Mouse (Mus musculus): ENCODE measurements around the gene Sept3. TPM values are rescaled to one million over a fixed set of nuclear protein-coding genes. Genes with fewer than 3 reads are reported as not detected.

The Sept3 gene
- 0.31 TPM for polyA plus RNA-seq (2017; shearing (Covaris generic))

GRCm38 (mm10) chr15:82274593-82274926, at the start of gene Sept3:
Sept3 (plus strand) TSS chr15:82274893.

GRCm38 (mm10) chr15:82244115-82244804, 30.4 kb upstream of the Sept3 start, which contains the start of gene Cenpm:
Cenpm (minus strand) TSS chr15:82244748.

GRCm38 (mm10) chr15:82252097-82252496, 22.6 kb upstream of the Sept3 start, which contains the start of gene 1500009C09Rik:
1500009C09Rik (plus strand) TSS chr15:82252397.

GRCm38 (mm10) chr15:82298764-82299561, 24.3 kb downstream of the Sept3 start, which contains the start of gene Wbp2nl:
Wbp2nl (plus strand) TSS chr15:82298954.

GRCm38 (mm10) chr15:82338593-82339112, 64.0 kb downstream of the Sept3 start, which contains the start of the genes Naga, Pheta2 and Smdt1:
Naga (minus strand) TSS chr15:82338925.
Pheta2 (plus strand) TSS chr15:82338942.
Smdt1 (plus strand) TSS chr15:82338959.

Other genes with a start within 250 kb of the Sept3 start
- 33.7 TPM for gene Desi1, start 241.0 kb upstream of the Sept3 start, polyA plus RNA-seq (2017; shearing (Covaris generic))
- gene Snu13, start 227.3 kb upstream of the Sept3 start, polyA plus RNA-seq (2017; shearing (Covaris generic)), result 164 TPM
- gene 4930407I10Rik, start 215.7 kb upstream of the Sept3 start, polyA plus RNA-seq (2017; shearing (Covaris generic)), result not detected
- gene Mei1, start 204.9 kb upstream of the Sept3 start, polyA plus RNA-seq (2017; shearing (Covaris generic)), result 0.04 TPM
- gene Ccdc134, start 147.0 kb upstream of the Sept3 start, polyA plus RNA-seq (2017; shearing (Covaris generic)), result 27.4 TPM
- gene Srebf2, start 127.7 kb upstream of the Sept3 start, polyA plus RNA-seq (2017; shearing (Covaris generic)), result 142 TPM
- gene Shisa8, start 62.1 kb upstream of the Sept3 start, polyA plus RNA-seq (2017; shearing (Covaris generic)), result 0.29 TPM
- 2.5 TPM for gene Tnfrsf13c, start 50.5 kb upstream of the Sept3 start, polyA plus RNA-seq (2017; shearing (Covaris generic))
- 5.0 TPM for gene Cenpm, start 30.1 kb upstream of the Sept3 start, polyA plus RNA-seq (2017; shearing (Covaris generic))
- not detected for gene 1500009C09Rik, start 22.5 kb upstream of the Sept3 start, polyA plus RNA-seq (2017; shearing (Covaris generic))
- gene Wbp2nl, start 24.1 kb downstream of the Sept3 start, polyA plus RNA-seq (2017; shearing (Covaris generic)), result 0.12 TPM
- 61.8 TPM for gene Naga, start 64.0 kb downstream of the Sept3 start, polyA plus RNA-seq (2017; shearing (Covaris generic))
- 5.5 TPM for gene Pheta2, start 64.0 kb downstream of the Sept3 start, polyA plus RNA-seq (2017; shearing (Covaris generic))
- 178 TPM for gene Smdt1, start 64.1 kb downstream of the Sept3 start, polyA plus RNA-seq (2017; shearing (Covaris generic))
- gene Ndufa6, start 79.4 kb downstream of the Sept3 start, polyA plus RNA-seq (2017; shearing (Covaris generic)), result 278 TPM
- 11.0 TPM for gene Cyp2d22, start 105.4 kb downstream of the Sept3 start, polyA plus RNA-seq (2017; shearing (Covaris generic))
- gene Cyp2d11, start 119.1 kb downstream of the Sept3 start, polyA plus RNA-seq (2017; shearing (Covaris generic)), result not detected
- gene Cyp2d10, start 132.3 kb downstream of the Sept3 start, polyA plus RNA-seq (2017; shearing (Covaris generic)), result not detected
- not detected for gene Cyp2d9, start 158.5 kb downstream of the Sept3 start, polyA plus RNA-seq (2017; shearing (Covaris generic))

Measured in CD4-positive, CD25-positive, alpha-beta regulatory T cell (primary cell).